Mouse (Mus musculus): ENCODE results near the gene Gas2. TPM values are rescaled to one million over a fixed set of nuclear protein-coding genes. Genes with fewer than 3 reads are reported as not detected.

Gene Gas2
- polyA plus RNA-seq (2016; fragmentation: Nextera tagmentation; extraction: Ambion mirVana), result 53.1 and 54.3 TPM in 2 replicates

GRCm38 (mm10) chr7:51861250-51862096 is at the start of gene Gas2:
Gene Gas2, plus strand, starts transcription at chr7:51862015.
- no peaks in the 10 kb centered on the region for H3K27me3 ChIP-seq
- peak within 1 kb of the TSS; percentile 78 for H3K4me2 ChIP-seq (replicated peaks)
- peaks cover 23% of the 10 kb centered on the region for H3K4me1 ChIP-seq
- ATAC-seq (ENCODE audit: low FRiP score), result peak; percentile 93
- peaks cover 4% of the 10 kb centered on the region; the same call in 1 of the 2 replicates for H3K36me3 ChIP-seq
- WGBS, result 11% methylated on average over 98 of the region's 105 CpGs
- peak within 1 kb of the TSS; percentile 98 for H3K27ac ChIP-seq
- peak within 1 kb of the TSS; percentile 56 for H3K4me3 ChIP-seq
- peak within 1 kb of the TSS; percentile 76 for H3K9ac ChIP-seq
- H3K9me3 ChIP-seq (replicated peaks), result no peaks in the 10 kb centered on the region

DNA sequence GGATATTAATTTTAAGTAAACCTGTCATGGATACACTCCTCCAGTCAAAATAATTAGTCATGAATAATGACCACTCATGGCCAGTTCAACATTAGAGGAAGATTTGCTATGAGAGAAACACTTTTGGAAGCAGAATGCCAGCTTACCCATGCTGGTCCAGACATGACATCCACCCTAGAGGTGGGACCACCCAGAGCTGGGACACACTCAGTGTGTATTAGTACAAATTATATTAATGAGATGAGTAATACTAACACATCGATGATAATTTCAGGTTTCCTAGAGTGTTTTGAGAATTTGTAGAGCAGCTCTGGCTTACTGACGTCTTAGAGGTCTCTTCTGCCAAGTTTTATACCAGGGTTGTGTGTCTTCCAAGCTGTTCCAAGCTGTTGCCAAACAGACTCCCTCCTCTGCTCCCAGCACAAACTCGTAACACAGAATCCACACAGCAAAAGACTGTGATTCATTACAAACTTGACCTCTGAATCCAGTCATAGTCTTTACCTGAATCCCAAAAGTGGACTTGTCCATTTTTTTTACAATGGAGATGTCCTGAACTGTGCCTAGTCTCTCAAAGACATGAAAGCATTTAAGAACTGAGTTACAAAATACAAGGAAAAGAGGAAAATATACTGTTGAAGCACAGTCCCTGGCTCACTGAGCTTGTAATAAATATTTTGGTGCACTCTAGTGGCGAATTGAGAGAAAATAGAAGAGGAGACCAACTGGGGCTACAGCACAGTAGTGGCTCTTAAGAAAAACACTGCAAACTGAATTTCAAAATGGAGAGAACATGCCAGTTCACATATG is 46.1 kb upstream of the Gas2 start:
- Histone ChIP-seq H3K36me3 (no peaks in the 10 kb centered on the region), H3K4me1 (no peaks in the 10 kb centered on the region), H3K4me3 (no peak overlapping the region), H3K4me2 (replicated peaks) (no peak overlapping the region), H3K27me3 (no peaks in the 10 kb centered on the region), H3K27ac (no peak overlapping the region), H3K9ac (no peak overlapping the region), H3K9me3 (replicated peaks) (no peaks in the 10 kb centered on the region)
- 61% methylated on average over 4 of the region's 4 CpGs for WGBS
- ATAC-seq (ENCODE audit: low FRiP score), result peak; percentile 78

- Histone ChIP-seq H3K9me3 (replicated peaks) (no peaks in the 10 kb centered on the region), H3K9ac (no peak overlapping the region), H3K27me3 (no peaks in the 10 kb centered on the region), H3K4me1 (no peaks in the 10 kb centered on the region), H3K27ac (no peak overlapping the region), H3K4me2 (replicated peaks) (no peak overlapping the region), H3K36me3 (no peaks in the 10 kb centered on the region), H3K4me3 (no peak overlapping the region)
- peak; percentile 43; the same call in 1 of the 2 replicates for ATAC-seq (ENCODE audit: low FRiP score)
- 74% methylated on average over 3 of the region's 3 CpGs for WGBS
These were observed 45.5 kb upstream of the Gas2 start for GRCm38 (mm10) chr7:51816283-51816839.

GRCm38 (mm10) chr7:51818251-51818974 is 43.4 kb upstream of the Gas2 start:
- Histone ChIP-seq H3K36me3 (no peaks in the 10 kb centered on the region), H3K4me2 (replicated peaks) (no peak overlapping the region)
- ATAC-seq (ENCODE audit: low FRiP score), result no peak

GRCm38 (mm10) chr7:51819891-51820290 is 41.9 kb upstream of the Gas2 start:
- 73% methylated on average over 1 of the region's 1 CpGs for WGBS
- Histone ChIP-seq H3K9me3 (replicated peaks) (no peaks in the 10 kb centered on the region), H3K9ac (no peak overlapping the region), H3K4me3 (no peak overlapping the region), H3K27me3 (no peaks in the 10 kb centered on the region), H3K4me2 (replicated peaks) (no peak overlapping the region), H3K27ac (no peak overlapping the region), H3K4me1 (no peaks in the 10 kb centered on the region), H3K36me3 (no peaks in the 10 kb centered on the region)
- ATAC-seq (ENCODE audit: low FRiP score), result no peak

More at GRCm38 (mm10) chr7:51818251-51818974, 43.4 kb upstream of the Gas2 start:
- Histone ChIP-seq H3K9me3 (replicated peaks) (no peaks in the 10 kb centered on the region), H3K9ac (no peak overlapping the region), H3K27me3 (no peaks in the 10 kb centered on the region), H3K4me1 (no peaks in the 10 kb centered on the region), H3K4me3 (no peak overlapping the region), H3K27ac (no peak overlapping the region)
- 78% methylated on average over 3 of the region's 3 CpGs for WGBS

DNA sequence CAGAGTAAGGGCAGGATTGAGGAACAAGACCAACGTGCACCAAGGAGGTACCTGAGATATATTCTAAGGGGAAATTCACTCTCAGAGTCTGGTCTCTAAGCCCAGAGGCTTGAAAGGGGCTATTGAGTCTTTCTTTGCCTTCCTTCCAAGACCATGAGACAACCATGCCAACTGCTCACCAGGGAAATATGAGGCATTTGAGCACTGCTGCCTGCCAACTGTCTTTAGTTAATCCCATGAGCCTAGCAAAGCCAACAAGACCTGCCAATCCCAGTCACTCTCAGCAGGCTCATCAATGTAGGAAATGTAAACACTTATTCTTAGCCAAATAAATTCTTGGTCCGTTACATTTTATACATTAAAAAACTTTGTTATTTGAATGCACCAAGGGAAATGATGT is 40.3 kb upstream of the Gas2 start:
- 73% methylated on average over 2 of the region's 2 CpGs for WGBS
- H3K9me3 ChIP-seq (replicated peaks), result no peaks in the 10 kb centered on the region
- H3K27me3 ChIP-seq, result no peaks in the 10 kb centered on the region
- H3K36me3 ChIP-seq, result no peaks in the 10 kb centered on the region
- H3K4me1 ChIP-seq, result no peaks in the 10 kb centered on the region
- ATAC-seq (ENCODE audit: low FRiP score), result no peak
- no peak overlapping the region for H3K4me3 ChIP-seq
- H3K9ac ChIP-seq, result no peak overlapping the region
- H3K4me2 ChIP-seq (replicated peaks), result no peak overlapping the region
- no peak overlapping the region for H3K27ac ChIP-seq

DNA sequence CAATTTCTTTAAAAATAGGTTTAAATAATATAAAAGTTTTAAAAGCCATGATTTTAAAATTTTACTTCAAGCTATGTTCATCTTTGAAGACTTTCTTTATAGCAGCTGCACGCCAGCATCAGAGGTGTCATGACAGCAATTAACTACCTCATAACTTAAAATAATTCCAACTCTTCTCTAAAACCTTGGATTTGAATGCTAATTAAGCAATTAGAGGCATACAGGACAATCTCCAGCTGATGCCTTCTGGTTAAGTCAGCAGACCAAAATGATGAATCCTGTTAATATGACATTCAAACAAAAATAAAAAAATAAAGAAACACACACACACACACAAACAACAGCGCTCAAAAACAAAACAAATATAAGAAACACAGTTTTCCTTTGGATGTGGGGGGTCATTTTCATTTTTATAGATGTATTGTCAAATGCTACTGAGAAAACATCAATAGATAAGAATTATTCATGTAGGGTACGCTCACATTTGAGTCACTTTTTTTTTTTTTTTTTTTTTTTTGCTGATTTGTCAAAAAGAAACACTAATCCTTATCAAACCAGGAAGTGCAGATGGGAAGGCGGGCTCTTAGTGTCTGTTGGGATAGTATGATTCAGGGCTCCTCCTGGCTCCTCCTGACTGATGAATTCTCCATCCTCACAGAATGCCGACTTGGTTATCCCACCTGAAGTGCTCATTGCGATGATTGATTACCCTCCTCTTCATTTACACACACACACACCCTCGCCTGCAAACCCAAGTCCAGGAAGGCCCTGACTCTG is 38.1 kb upstream of the Gas2 start:
- Histone ChIP-seq H3K9me3 (replicated peaks) (no peaks in the 10 kb centered on the region), H3K9ac (no peak overlapping the region), H3K4me2 (replicated peaks) (no peak overlapping the region), H3K27ac (peak overlapping the region; percentile 66), H3K36me3 (no peaks in the 10 kb centered on the region), H3K4me1 (no peaks in the 10 kb centered on the region), H3K4me3 (no peak overlapping the region), H3K27me3 (no peaks in the 10 kb centered on the region)
- peak; percentile 82 for ATAC-seq (ENCODE audit: low FRiP score)
- 60% methylated on average over 7 of the region's 7 CpGs for whole genome bisulfite sequencing

DNA sequence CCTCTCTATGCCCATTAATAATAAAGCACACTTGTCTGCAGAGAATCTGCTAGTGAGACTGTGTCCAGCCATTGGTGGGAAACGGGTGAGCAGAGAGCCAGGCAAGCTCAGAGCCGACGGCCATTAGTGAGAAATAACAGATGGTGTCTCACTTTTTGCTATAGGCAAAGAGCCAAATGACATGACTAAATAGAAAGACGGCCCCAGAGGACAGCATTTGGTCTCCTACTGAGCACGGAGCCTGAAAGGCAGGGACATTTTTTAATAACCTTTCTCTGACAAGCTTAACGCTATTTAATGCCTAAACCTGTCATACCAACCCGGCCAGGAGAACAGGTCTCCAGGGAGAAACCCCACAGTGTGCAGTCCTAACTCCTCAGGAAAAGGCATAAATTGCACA is 29.9 kb upstream of the Gas2 start:
- Histone ChIP-seq H3K9ac (no peak overlapping the region), H3K4me1 (peaks cover 11% of the 10 kb centered on the region), H3K27ac (peak overlapping the region; percentile 70), H3K4me3 (no peak overlapping the region), H3K9me3 (replicated peaks) (no peaks in the 10 kb centered on the region), H3K36me3 (no peaks in the 10 kb centered on the region), H3K27me3 (no peaks in the 10 kb centered on the region), H3K4me2 (replicated peaks) (no peak overlapping the region)
- ATAC-seq (ENCODE audit: low FRiP score), result peak; percentile 90
- 17% methylated on average over 7 of the region's 7 CpGs for WGBS

GRCm38 (mm10) chr7:51840515-51840914 is 21.3 kb upstream of the Gas2 start:
- no peak for ATAC-seq (ENCODE audit: low FRiP score)
- 79% methylated on average over 7 of the region's 7 CpGs for WGBS
- Histone ChIP-seq H3K9me3 (replicated peaks) (no peaks in the 10 kb centered on the region; the same call in 1 of the 2 replicates), H3K4me1 (no peaks in the 10 kb centered on the region), H3K4me3 (no peak overlapping the region), H3K4me2 (replicated peaks) (no peak overlapping the region), H3K36me3 (no peaks in the 10 kb centered on the region), H3K27me3 (no peaks in the 10 kb centered on the region), H3K27ac (peak overlapping the region; percentile 32; the same call in 1 of the 2 replicates), H3K9ac (no peak overlapping the region)

- 86% methylated on average over 6 of the region's 6 CpGs for WGBS
- Histone ChIP-seq H3K27ac (no peak overlapping the region), H3K9me3 (replicated peaks) (no peaks in the 10 kb centered on the region), H3K4me1 (no peaks in the 10 kb centered on the region), H3K4me2 (replicated peaks) (no peak overlapping the region), H3K4me3 (no peak overlapping the region), H3K36me3 (no peaks in the 10 kb centered on the region), H3K9ac (no peak overlapping the region), H3K27me3 (no peaks in the 10 kb centered on the region)
- no peak for ATAC-seq (ENCODE audit: low FRiP score)
These were observed 10.9 kb upstream of the Gas2 start for GRCm38 (mm10) chr7:51850877-51851276.

- no peak for ATAC-seq (ENCODE audit: low FRiP score)
These were observed 9.8 kb upstream of the Gas2 start for GRCm38 (mm10) chr7:51851890-51852507.

More at GRCm38 (mm10) chr7:51851890-51852507, 9.8 kb upstream of the Gas2 start:
- Histone ChIP-seq H3K9ac (no peak overlapping the region), H3K27ac (no peak overlapping the region), H3K27me3 (no peaks in the 10 kb centered on the region), H3K4me1 (no peaks in the 10 kb centered on the region), H3K4me3 (no peak overlapping the region), H3K4me2 (replicated peaks) (no peak overlapping the region), H3K36me3 (no peaks in the 10 kb centered on the region), H3K9me3 (replicated peaks) (no peaks in the 10 kb centered on the region)
- 90% methylated on average over 5 of the region's 5 CpGs for WGBS

Measured in hindbrain, embryonic 12.5 days (tissue).